Mouse (Mus musculus) liver, embryonic 14.5 days (tissue): ENCODE data around the gene Pif1.
A peak's percentile ranks its signal among the peaks of the same experiment; 100 is the strongest.

Experiments used
- CTCF ChIP-seq: IDR thresholded peaks from 2 replicates; pipeline ENCODE4 v1.5.1; 2016; ENCODE audit warnings: antibody characterized with exemption, low read depth, control low read depth
- EP300 ChIP-seq: IDR thresholded peaks from 2 replicates; pipeline ENCODE4 v1.6.1; 2016; ENCODE audit warnings: antibody characterized with exemption, low read depth

DNA sequence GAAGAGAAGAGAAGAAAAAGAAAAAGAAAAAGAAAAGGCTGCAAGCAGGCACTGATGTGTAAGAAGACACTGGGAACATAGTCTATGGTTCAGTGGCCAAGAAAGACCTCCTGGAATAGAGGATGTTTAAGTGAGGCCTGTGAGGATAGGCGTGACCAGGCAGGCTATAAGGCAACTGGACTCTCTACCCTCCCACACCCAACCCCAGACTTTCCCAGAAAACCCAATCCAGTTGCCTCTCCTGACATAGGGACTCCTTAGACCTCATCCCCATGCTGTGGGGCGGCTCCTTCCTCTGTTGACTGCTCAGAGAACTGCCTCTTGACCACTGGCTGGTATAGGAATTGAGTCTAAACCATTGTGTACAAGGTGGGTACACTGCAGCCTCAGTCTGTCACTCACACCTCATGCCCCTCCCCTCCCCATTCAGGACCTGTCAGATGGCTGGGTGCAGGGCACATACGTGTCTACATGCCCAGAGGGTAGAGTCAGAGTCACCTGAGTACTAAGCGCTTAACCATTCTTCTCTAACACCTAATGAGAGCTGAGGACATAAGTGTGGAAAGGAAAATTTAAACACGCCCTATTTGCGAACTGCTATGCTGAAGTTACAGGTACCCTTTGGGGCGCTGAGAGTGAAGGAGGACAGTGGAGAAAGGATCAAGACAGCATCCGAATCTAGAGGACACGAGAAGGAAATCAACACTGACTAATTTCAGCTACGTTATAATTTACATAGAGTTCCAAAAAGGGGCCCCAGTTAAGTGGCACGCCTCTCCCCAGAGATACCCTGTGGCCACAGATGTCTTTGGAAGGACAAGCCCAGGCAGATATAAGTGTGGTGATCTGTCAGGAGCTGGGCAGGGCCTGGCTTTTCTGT, 12.2 kb upstream of the Pif1 start:
- TF ChIP-seq EP300 (peak; percentile 42), CTCF (no peak)
